Mouse (Mus musculus) embryonic facial prominence, embryonic 15.5 days (tissue): ENCODE data around the gene Hip1. TPM values are rescaled to one million over a fixed set of nuclear protein-coding genes. Genes with fewer than 3 reads are reported as not detected.

ENCODE experiments used
- ATAC-seq: fragments of 200-750 bp; cut with Nextera tagmentation; 2 replicates; pipeline ENCODE4 v1.8.0; 2017; ENCODE audit warnings: low read depth, moderate TSS enrichment; ENCODE audit not compliant: insufficient number of reproducible peaks, low FRiP score, low TSS enrichment
- H3K27ac ChIP-seq: fragments of 300-500 bp; sonication (generic); replicated peaks from 2 replicates; pipeline ENCODE4 v1.5.1; 2015; ENCODE audit warnings: mild to moderate bottlenecking, inconsistent platforms
- H3K27me3 ChIP-seq: fragments of 300-500 bp; sonication (generic); 2 replicates; pipeline ENCODE4 v1.6.1; 2015; ENCODE audit warnings: inconsistent platforms
- H3K36me3 ChIP-seq: fragments of 300-500 bp; sonication (generic); 2 replicates; pipeline ENCODE4 v1.6.1; 2015; ENCODE audit warnings: mild to moderate bottlenecking, inconsistent platforms
- H3K4me1 ChIP-seq: fragments of 300-500 bp; sonication (generic); 2 replicates; pipeline ENCODE4 v1.6.1; 2015; ENCODE audit warnings: inconsistent platforms
- H3K4me2 ChIP-seq: fragments of 300-500 bp; sonication (generic); replicated peaks from 2 replicates; pipeline ENCODE4 v1.6.1; 2015; ENCODE audit warnings: mild to moderate bottlenecking, inconsistent platforms
- H3K4me3 ChIP-seq: fragments of 300-500 bp; sonication (generic); replicated peaks from 2 replicates; pipeline ENCODE4 v1.5.1; 2015; ENCODE audit warnings: mild to moderate bottlenecking, inconsistent platforms
- H3K9ac ChIP-seq: fragments of 300-500 bp; sonication (generic); 2 replicates; pipeline ENCODE4 v1.6.1; 2015; ENCODE audit warnings: inconsistent platforms
- H3K9me3 ChIP-seq: fragments of 300-500 bp; sonication (generic); replicated peaks from 2 replicates; pipeline ENCODE4 v1.6.1; 2016; ENCODE audit warnings: inconsistent platforms
- WGBS: fragments of 180-500 bp; shearing (Covaris S2); methylation state at CpG from one replicate; pipeline ENCODE4 v1.1.7; 2015; 5-methylcytosine and 5-hydroxymethylcytosine counted together
- polyA plus RNA-seq: library from polyadenylated mRNA; unstranded; fragments of >200 nt; fragmentation: Nextera tagmentation; extraction: Ambion mirVana; gene quantifications from 2 replicates; pipeline ENCODE4 v1.2.1, GENCODE M21; 2015

The Hip1 gene
- polyA plus RNA-seq, 1 experiment from 2014 or later = 32.0 TPM

DNA sequence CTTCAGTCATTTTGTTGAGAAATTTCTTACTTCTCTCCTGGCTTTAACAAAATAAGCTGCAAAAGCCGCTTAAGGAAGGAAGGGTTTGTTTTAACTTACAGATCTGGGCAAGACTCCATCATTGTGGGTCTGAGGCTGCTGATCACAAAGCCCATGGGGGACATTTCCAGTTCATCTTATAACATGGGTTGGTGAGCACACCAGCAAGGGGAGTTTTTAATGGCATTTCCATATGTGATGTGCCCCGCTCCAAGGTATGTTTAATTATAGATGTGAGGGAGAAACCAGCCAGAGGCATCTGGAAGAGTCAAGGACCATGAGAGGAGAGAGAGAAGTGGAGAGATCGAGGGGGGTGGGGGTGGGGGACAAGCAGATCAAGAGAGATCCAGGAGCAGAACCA is 12.8 kb upstream of the Hip1 start:
- H3K9me3 ChIP-seq = no peaks in the 10 kb centered on the region
- H3K27me3 ChIP-seq = no peaks in the 10 kb centered on the region
- no peaks in the 10 kb centered on the region for H3K4me1 ChIP-seq
- no peak overlapping the region for H3K27ac ChIP-seq
- no peak for ATAC-seq
- H3K36me3 ChIP-seq = no peaks in the 10 kb centered on the region
- no peak overlapping the region for H3K4me3 ChIP-seq
- WGBS = 58% methylated on average over 3 of the region's 3 CpGs
- no peak overlapping the region for H3K9ac ChIP-seq
- no peak overlapping the region for H3K4me2 ChIP-seq

- Histone ChIP-seq H3K36me3 (no peaks in the 10 kb centered on the region), H3K4me3 (no peak overlapping the region), H3K9ac (no peak overlapping the region), H3K9me3 (no peaks in the 10 kb centered on the region), H3K27ac (no peak overlapping the region), H3K27me3 (no peaks in the 10 kb centered on the region), H3K4me1 (no peaks in the 10 kb centered on the region), H3K4me2 (no peak overlapping the region)
- 16% methylated on average over 4 of the region's 4 CpGs for WGBS
- no peak; the same call in 1 of the 2 replicates for ATAC-seq
Observed at GRCm38 (mm10) chr5:135557051-135557450, 12.1 kb upstream of the Hip1 start.

DNA sequence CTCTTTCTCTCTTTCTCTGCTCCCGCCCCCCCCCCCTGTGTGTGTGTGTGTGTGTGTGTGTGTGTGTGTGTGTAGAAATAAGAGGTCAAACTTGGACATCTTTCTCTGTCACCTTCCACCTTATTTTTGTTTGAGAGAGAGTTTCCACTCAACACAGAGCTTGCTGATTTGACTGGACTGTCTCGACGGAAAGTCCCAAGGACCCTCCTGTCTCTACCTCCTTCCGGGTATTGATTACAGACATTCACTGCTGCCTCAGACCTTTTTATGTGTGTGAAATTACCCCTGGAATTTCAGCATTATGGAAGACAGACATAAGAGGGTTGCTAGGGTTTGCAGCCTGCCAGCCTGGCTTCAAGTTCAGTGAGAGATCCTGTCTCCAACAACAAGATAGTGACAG is 11.3 kb upstream of the Hip1 start:
- no peak overlapping the region for H3K4me3 ChIP-seq
- no peaks in the 10 kb centered on the region for H3K27me3 ChIP-seq
- no peaks in the 10 kb centered on the region for H3K4me1 ChIP-seq
- H3K36me3 ChIP-seq = no peaks in the 10 kb centered on the region
- ATAC-seq = no peak
- H3K4me2 ChIP-seq = no peak overlapping the region
- WGBS = 50% methylated on average over 3 of the region's 4 CpGs
- H3K9me3 ChIP-seq = no peaks in the 10 kb centered on the region
- no peak overlapping the region for H3K27ac ChIP-seq
- no peak overlapping the region for H3K9ac ChIP-seq

DNA sequence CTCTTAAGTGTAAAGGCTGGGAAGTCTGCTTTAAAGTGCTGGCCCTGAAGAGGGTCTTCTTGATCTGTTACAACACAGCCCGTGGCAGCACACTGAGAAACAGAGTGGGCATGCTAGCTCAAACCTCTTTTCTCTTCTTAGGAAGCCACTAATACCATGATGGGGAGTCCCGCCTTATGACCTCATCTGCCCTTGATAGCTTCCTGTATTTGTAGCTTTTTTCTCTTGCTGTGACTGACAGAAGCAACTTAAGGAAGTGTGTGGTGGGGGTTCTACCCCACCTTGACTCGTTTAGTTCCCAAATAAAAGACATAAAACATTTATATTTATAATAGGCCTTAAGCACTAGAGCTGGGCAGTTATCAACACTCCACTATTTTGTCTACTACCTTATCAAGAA is 6.7 kb upstream of the Hip1 start:
- 83% methylated on average over 3 of the region's 3 CpGs for WGBS
- H3K4me1 ChIP-seq = no peaks in the 10 kb centered on the region
- H3K27me3 ChIP-seq = no peaks in the 10 kb centered on the region
- no peak overlapping the region for H3K27ac ChIP-seq
- no peak overlapping the region for H3K4me2 ChIP-seq
- no peak overlapping the region for H3K4me3 ChIP-seq
- no peaks in the 10 kb centered on the region for H3K36me3 ChIP-seq
- no peak for ATAC-seq
- no peaks in the 10 kb centered on the region for H3K9me3 ChIP-seq
- no peak overlapping the region for H3K9ac ChIP-seq

DNA sequence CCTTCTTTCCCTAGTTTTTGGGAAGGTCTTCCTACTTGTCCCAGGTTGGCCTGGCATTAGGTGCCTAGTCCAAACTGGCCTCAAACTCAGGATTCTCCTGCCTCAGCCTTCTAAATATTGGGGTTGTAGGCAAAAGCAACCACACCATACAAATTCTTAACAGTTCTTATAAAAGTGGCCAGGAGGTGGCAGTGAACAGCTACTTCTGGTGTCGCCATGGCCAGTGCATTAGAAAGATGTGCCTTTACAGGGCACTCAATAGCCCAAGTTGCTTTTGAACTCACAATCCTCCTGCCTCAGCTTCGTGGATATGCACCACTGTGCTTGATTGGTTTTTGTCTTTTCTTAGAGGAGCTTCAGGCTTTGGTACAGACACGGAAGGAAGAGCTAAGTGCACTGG is 6.0 kb upstream of the Hip1 start:
- Histone ChIP-seq H3K9ac (no peak overlapping the region), H3K4me3 (no peak overlapping the region), H3K27ac (no peak overlapping the region), H3K4me2 (no peak overlapping the region), H3K9me3 (no peaks in the 10 kb centered on the region), H3K27me3 (no peaks in the 10 kb centered on the region), H3K4me1 (no peaks in the 10 kb centered on the region), H3K36me3 (no peaks in the 10 kb centered on the region)
- ATAC-seq = no peak
- WGBS = 31% methylated on average over 3 of the region's 3 CpGs

DNA sequence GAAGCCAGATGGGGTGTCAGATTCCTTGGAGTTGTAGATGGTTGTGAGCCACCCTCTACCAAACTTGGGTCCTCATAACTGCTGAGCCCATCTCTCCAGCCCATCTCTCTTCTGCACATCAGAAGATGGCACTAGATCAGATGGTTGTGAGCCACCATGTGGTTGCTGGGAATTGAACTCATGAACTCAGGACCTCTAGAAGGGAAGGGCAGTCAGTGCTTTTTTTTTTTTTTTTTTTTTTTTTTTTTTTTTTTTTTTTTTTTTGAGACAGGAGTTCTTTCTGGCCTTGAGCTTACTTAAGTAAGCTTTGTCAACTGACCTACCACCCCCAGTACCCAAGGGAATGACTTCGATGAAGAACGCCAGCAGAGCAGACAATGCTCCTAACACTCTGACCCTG is 3.1 kb upstream of the Hip1 start:
- Histone ChIP-seq H3K4me3 (no peak overlapping the region), H3K9ac (no peak overlapping the region), H3K27ac (no peak overlapping the region), H3K9me3 (no peaks in the 10 kb centered on the region), H3K27me3 (no peaks in the 10 kb centered on the region), H3K4me1 (peaks cover 9% of the 10 kb centered on the region), H3K4me2 (no peak overlapping the region), H3K36me3 (no peaks in the 10 kb centered on the region)
- ATAC-seq = no peak
- WGBS = 76% methylated on average over 2 of the region's 2 CpGs

GRCm38 (mm10) chr5:135544032-135544558 is 825 bp downstream of the Hip1 start:
- peak overlapping the region; percentile 75 for H3K4me3 ChIP-seq
- peak overlapping the region; percentile 71; the same call in 1 of the 2 replicates for H3K27ac ChIP-seq
- no peaks in the 10 kb centered on the region for H3K36me3 ChIP-seq
- H3K4me2 ChIP-seq = peak overlapping the region; percentile 88
- H3K27me3 ChIP-seq = no peaks in the 10 kb centered on the region
- H3K9me3 ChIP-seq = no peaks in the 10 kb centered on the region
- peaks cover 9% of the 10 kb centered on the region for H3K4me1 ChIP-seq
- 6% methylated on average over 15 of the region's 15 CpGs for WGBS
- ATAC-seq = no peak
- peak overlapping the region; percentile 55 for H3K9ac ChIP-seq

GRCm38 (mm10) chr5:135537794-135538214 is 7.1 kb downstream of the Hip1 start:
- Histone ChIP-seq H3K9me3 (no peaks in the 10 kb centered on the region), H3K4me1 (peaks cover 9% of the 10 kb centered on the region), H3K4me3 (no peak overlapping the region), H3K9ac (no peak overlapping the region), H3K27me3 (no peaks in the 10 kb centered on the region), H3K4me2 (no peak overlapping the region), H3K36me3 (no peaks in the 10 kb centered on the region), H3K27ac (no peak overlapping the region)
- no peak for ATAC-seq
- WGBS = 77% methylated on average over 10 of the region's 10 CpGs

DNA sequence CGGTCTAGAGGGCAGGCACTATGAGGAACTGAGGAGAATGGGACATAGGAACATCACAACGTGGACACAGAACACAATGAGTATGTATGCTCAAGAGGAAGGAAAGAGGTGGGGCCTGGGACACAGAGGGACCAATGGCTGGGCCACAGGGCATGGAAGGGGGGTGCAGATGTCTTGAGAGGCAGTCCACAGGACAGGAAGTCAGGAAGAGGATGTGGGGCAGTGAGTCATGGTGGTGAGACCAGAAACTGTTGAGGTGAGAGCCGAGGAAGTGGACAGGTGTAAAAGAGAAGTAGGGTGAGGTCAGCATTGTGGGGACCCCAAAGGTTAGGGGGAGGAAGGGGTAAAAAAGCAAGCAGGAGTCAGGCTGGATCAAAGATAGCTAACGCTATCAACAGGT is 7.6 kb downstream of the Hip1 start:
- 77% methylated on average over 4 of the region's 4 CpGs for WGBS
- Histone ChIP-seq H3K9me3 (no peaks in the 10 kb centered on the region), H3K27ac (no peak overlapping the region), H3K9ac (no peak overlapping the region), H3K4me2 (no peak overlapping the region), H3K36me3 (no peaks in the 10 kb centered on the region), H3K4me3 (no peak overlapping the region), H3K27me3 (no peaks in the 10 kb centered on the region), H3K4me1 (peaks cover 9% of the 10 kb centered on the region)
- ATAC-seq = no peak

- no peaks in the 10 kb centered on the region for H3K36me3 ChIP-seq
- no peaks in the 10 kb centered on the region for H3K9me3 ChIP-seq
- H3K9ac ChIP-seq = no peak overlapping the region
- no peak overlapping the region for H3K27ac ChIP-seq
- H3K4me1 ChIP-seq = peaks cover 18% of the 10 kb centered on the region
- no peaks in the 10 kb centered on the region for H3K27me3 ChIP-seq
- H3K4me2 ChIP-seq = no peak overlapping the region
- ATAC-seq = no peak
- no peak overlapping the region for H3K4me3 ChIP-seq
Observed at GRCm38 (mm10) chr5:135535867-135536266, 9.1 kb downstream of the Hip1 start.

GRCm38 (mm10) chr5:135533431-135533830 is 11.5 kb downstream of the Hip1 start:
- Histone ChIP-seq H3K9ac (no peak overlapping the region), H3K4me2 (0 out of 2 replicates have a peak overlapping the region, but pooled peaks have one; percentile 8), H3K27ac (peak overlapping the region; percentile 56)

GRCm38 (mm10) chr5:135531306-135531845 is 13.5 kb downstream of the Hip1 start:
- no peak overlapping the region for H3K9ac ChIP-seq
- H3K4me3 ChIP-seq = no peak overlapping the region
- H3K4me2 ChIP-seq = no peak overlapping the region
- H3K27me3 ChIP-seq = no peaks in the 10 kb centered on the region
- H3K36me3 ChIP-seq = no peaks in the 10 kb centered on the region
- WGBS = 62% methylated on average over 11 of the region's 11 CpGs
- no peaks in the 10 kb centered on the region for H3K9me3 ChIP-seq
- ATAC-seq = no peak
- peaks cover 25% of the 10 kb centered on the region for H3K4me1 ChIP-seq
- no peak overlapping the region for H3K27ac ChIP-seq

More at GRCm38 (mm10) chr5:135533431-135533830, 11.5 kb downstream of the Hip1 start:
- H3K9me3 ChIP-seq = no peaks in the 10 kb centered on the region
- no peak overlapping the region for H3K4me3 ChIP-seq
- 50% methylated on average over 10 of the region's 10 CpGs for WGBS
- 0 out of 2 replicates have a peak, but pooled peaks have one; percentile 34 for ATAC-seq
- H3K36me3 ChIP-seq = no peaks in the 10 kb centered on the region
- no peaks in the 10 kb centered on the region for H3K27me3 ChIP-seq
- peaks cover 25% of the 10 kb centered on the region for H3K4me1 ChIP-seq
